Mouse (Mus musculus): ENCODE measurements around the gene Cfap61. TPM values are rescaled to one million over a fixed set of nuclear protein-coding genes. Genes with fewer than 3 reads are reported as not detected.
A peak's percentile ranks its signal among the peaks of the same experiment; 100 is the strongest.

Gene Cfap61
- polyA plus RNA-seq, 1 experiment from 2014 or later: 4.2 TPM

DNA sequence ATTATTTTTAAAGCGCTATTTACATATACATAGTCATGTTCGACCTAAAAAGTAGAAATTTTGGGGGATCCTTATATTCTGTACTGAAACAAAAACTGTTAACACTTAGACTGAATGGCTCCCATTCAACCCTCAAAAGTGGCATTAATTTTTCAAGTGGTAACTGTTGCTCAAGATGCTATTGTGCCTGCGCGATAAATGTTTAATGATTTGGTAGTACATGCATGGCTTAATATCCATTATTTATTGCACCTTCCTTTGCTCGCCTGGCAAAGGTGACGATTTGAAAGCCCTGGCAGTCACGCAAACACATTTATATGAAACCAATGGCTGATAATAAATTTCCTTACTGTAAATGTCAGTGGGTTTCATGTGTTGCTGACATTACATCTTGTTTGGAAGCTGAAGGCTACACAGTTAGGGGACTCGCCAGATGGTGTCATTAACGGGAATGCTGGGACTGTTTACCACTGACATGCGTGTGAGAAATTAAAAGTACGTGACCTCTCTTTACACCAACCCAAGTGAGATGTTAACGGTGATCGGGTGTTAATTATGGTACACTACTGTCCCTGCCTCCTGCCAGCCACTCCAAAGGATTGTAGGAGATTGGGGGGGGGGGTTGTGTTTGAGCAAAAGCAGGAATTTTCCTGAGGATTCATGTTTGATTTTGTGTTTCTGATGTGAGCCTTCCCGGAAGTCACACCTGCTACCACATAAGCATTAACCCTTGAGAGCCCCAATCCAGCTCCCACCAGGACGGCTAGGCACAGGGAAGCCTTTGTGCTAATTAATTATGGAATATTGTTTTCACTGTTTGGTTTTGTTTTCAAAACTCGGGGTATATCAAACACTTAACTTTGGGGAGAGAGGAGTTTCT lies 127.1 kb downstream of the Cfap61 start:
- DNase-seq (ENCODE audit: low spot score): no peak

DNA sequence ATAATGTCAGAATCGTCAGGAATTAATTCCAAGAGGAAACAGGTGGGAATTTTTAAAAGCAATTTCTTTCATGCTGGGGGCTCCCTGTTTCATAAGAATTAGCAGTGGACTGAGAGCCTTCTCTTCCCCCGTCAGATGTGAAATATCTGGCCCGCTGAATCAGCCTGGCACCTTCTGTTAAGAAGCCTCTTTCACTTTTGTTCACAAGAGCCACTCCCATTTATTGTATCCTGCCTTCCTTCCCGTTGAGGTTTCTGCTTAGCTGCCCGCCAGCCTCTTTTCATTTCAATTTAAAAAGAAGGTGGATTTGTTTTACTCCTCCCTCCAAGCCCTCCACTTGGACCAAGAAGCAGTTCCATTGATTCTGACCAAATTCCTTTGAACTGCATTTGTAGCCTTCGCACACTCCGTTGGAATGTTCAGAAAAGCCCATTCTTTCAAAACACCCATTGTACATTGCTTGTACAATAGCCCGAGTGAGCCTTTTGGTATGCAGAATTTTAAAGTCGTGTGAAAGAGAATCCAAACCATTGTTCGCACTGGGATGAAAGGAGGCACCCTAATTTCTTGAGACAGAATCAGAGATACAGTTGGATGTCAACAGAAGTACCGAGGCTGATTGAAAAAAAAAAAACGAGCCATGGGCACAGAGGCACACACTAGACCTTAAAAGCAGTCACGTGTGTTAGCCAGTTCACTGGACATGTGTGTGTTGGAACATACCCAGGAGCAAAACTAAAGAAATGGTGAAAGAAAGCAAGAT lies 127.9 kb downstream of the Cfap61 start:
- DNase-seq (ENCODE audit: low spot score): no peak
- no peak overlapping the region for H3K9ac ChIP-seq

More for the DNA sequence above, 127.1 kb downstream of the Cfap61 start:
- H3K27me3 ChIP-seq (ENCODE audit: control insufficient read depth, insufficient read depth, low read length): no peaks in the 10 kb centered on the region
- H3K27ac ChIP-seq: 0 out of 2 replicates have a peak overlapping the region, but pooled peaks have one; percentile 10
- ATAC-seq (ENCODE audit: low FRiP score): peak; percentile 38; the same call in 1 of the 2 replicates
- H3K4me3 ChIP-seq (replicated peaks; ENCODE audit: low read length): no peak overlapping the region
- peaks cover 19% of the 10 kb centered on the region for H3K4me1 ChIP-seq (replicated peaks; ENCODE audit: control insufficient read depth, insufficient read depth, low read length)
- H3K9ac ChIP-seq: no peak overlapping the region
- peak overlapping the region; percentile 34 for H3K4me2 ChIP-seq (replicated peaks)
- H3K36me3 ChIP-seq (replicated peaks; ENCODE audit: control insufficient read depth, insufficient read depth): no peaks in the 10 kb centered on the region
- no peaks in the 10 kb centered on the region for H3K9me3 ChIP-seq (ENCODE audit: control insufficient read depth, low read length)
- 32% methylated on average over 16 of the region's 16 CpGs for WGBS

DNA sequence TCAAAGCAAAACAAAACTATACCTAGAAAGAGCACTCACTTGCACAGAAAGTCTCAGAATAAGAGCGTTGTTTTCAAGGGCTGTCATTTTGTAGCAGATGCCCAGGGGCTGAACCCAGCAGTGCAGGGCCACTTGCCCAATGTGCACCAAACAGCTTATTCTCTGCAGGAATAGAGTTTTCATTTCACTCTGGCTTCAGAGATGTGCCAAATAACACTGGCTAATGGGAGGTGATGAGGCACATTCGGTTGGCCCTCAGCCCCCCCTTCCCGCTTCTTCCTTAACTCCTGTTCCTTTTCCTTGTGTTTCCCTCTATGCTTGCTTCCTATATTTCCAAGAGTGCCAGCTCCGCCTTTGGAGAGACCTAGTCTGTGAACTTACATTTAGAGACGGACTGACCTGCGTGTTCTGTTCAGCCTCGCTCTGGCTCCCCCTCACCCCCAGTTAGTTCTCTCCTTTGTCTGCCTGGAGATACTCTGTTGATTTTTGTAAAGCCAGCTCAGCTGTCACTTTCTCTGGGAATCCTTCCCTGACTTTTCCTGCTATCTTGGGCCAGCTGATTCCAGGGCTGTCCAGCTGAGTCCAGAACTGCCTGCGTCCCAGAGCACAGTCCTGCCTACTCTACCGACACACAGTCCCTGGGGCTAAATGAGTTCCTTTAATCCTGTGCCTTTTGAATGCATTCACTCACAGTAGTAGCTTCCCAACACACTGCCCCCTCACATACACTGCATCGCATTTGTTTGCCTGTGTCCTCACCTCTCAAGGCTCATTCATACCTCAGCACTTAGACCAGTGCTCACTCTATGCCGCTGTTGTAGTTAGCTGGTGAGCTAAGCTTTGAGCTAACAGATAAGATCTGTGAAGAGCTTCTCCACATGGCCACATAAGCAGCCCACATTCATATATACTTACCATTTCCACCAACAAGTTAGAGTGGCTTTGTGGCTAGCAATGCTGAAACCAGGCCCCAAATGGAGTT lies 128.8 kb downstream of the Cfap61 start:
- DNase-seq (ENCODE audit: low spot score) (no peak), ATAC-seq (ENCODE audit: low FRiP score) (peak; percentile 29; the same call in 1 of the 2 replicates)
- H3K4me3 ChIP-seq (replicated peaks; ENCODE audit: low read length): no peak overlapping the region
- H3K27ac ChIP-seq: 0 out of 2 replicates have a peak overlapping the region, but pooled peaks have one; percentile 17
- peak overlapping the region; percentile 34 for H3K4me2 ChIP-seq (replicated peaks)
- H3K36me3 ChIP-seq (replicated peaks; ENCODE audit: control insufficient read depth, insufficient read depth): no peaks in the 10 kb centered on the region
- H3K9ac ChIP-seq: no peak overlapping the region
- H3K4me1 ChIP-seq (replicated peaks; ENCODE audit: control insufficient read depth, insufficient read depth, low read length): peaks cover 19% of the 10 kb centered on the region
- no peaks in the 10 kb centered on the region for H3K27me3 ChIP-seq (ENCODE audit: control insufficient read depth, insufficient read depth, low read length)
- WGBS: 19% methylated on average over 11 of the region's 11 CpGs
- no peaks in the 10 kb centered on the region for H3K9me3 ChIP-seq (ENCODE audit: control insufficient read depth, low read length)

More for the DNA sequence above, 127.9 kb downstream of the Cfap61 start:
- 0 out of 2 replicates have a peak, but pooled peaks have one; percentile 25 for ATAC-seq (ENCODE audit: low FRiP score)
- peak overlapping the region; percentile 34 for H3K4me2 ChIP-seq (replicated peaks)
- H3K27ac ChIP-seq: 0 out of 2 replicates have a peak overlapping the region, but pooled peaks have one; percentile 10
- H3K36me3 ChIP-seq (replicated peaks; ENCODE audit: control insufficient read depth, insufficient read depth): no peaks in the 10 kb centered on the region
- WGBS: 9% methylated on average over 13 of the region's 13 CpGs
- H3K4me3 ChIP-seq (replicated peaks; ENCODE audit: low read length): no peak overlapping the region
- H3K27me3 ChIP-seq (ENCODE audit: control insufficient read depth, insufficient read depth, low read length): no peaks in the 10 kb centered on the region
- no peaks in the 10 kb centered on the region for H3K9me3 ChIP-seq (ENCODE audit: control insufficient read depth, low read length)
- peaks cover 19% of the 10 kb centered on the region for H3K4me1 ChIP-seq (replicated peaks; ENCODE audit: control insufficient read depth, insufficient read depth, low read length)

DNA sequence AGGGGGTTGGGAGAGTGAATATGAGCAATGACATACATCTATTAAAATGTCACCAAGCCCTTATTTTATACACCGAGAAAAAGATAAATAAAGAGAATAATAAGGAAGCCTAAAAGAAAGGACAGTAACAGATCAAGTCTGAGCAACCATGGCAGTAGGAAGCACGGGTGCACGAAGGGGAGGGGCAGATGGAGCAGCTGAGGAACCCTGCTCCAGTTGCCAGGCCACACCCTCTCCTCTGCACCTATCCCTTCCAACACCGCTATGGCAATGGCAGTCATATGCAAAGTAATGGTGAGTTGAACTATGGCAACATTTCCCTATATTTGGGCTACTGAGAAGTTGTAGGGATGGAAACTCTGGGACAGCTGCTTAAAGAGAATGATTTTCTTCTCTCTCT lies 132.8 kb downstream of the Cfap61 start:
- Histone ChIP-seq H3K4me3 (replicated peaks; ENCODE audit: low read length) (no peak overlapping the region), H3K9ac (no peak overlapping the region), H3K9me3 (ENCODE audit: control insufficient read depth, low read length) (no peaks in the 10 kb centered on the region), H3K27me3 (ENCODE audit: control insufficient read depth, insufficient read depth, low read length) (no peaks in the 10 kb centered on the region), H3K4me2 (replicated peaks) (no peak overlapping the region), H3K4me1 (replicated peaks; ENCODE audit: control insufficient read depth, insufficient read depth, low read length) (peaks cover 15% of the 10 kb centered on the region), H3K27ac (no peak overlapping the region), H3K36me3 (replicated peaks; ENCODE audit: control insufficient read depth, insufficient read depth) (no peaks in the 10 kb centered on the region)
- ATAC-seq (ENCODE audit: low FRiP score) (no peak), DNase-seq (ENCODE audit: low spot score) (no peak)
- 49% methylated on average over 4 of the region's 4 CpGs for WGBS

DNA sequence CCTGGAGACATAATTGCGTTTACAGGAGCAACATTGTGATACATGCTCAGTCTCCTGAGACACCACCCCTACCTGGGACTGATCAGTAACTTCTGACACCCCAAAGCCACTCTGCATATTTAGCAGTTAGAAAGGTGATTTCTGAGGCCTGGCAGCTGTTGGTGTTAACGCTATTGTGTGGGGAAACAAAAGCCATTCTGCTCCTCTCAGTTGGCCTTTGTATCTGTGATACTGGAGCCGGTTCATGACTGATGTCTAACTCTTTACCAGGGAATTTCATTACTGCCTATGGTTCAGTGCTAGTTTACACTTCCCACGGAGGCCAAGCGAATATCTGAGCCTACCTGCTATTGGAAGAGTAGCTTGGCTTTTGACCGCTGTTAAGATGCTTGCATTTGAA lies 138.7 kb downstream of the Cfap61 start:
- Histone ChIP-seq H3K27ac (no peak overlapping the region), H3K9ac (no peak overlapping the region), H3K9me3 (ENCODE audit: control insufficient read depth, low read length) (no peaks in the 10 kb centered on the region), H3K4me1 (replicated peaks; ENCODE audit: control insufficient read depth, insufficient read depth, low read length) (no peaks in the 10 kb centered on the region), H3K4me2 (replicated peaks) (no peak overlapping the region), H3K27me3 (ENCODE audit: control insufficient read depth, insufficient read depth, low read length) (no peaks in the 10 kb centered on the region), H3K4me3 (replicated peaks; ENCODE audit: low read length) (no peak overlapping the region), H3K36me3 (replicated peaks; ENCODE audit: control insufficient read depth, insufficient read depth) (no peaks in the 10 kb centered on the region)
- ATAC-seq (ENCODE audit: low FRiP score) (no peak), DNase-seq (ENCODE audit: low spot score) (no peak)
- 13% methylated on average over 6 of the region's 6 CpGs for WGBS

DNA sequence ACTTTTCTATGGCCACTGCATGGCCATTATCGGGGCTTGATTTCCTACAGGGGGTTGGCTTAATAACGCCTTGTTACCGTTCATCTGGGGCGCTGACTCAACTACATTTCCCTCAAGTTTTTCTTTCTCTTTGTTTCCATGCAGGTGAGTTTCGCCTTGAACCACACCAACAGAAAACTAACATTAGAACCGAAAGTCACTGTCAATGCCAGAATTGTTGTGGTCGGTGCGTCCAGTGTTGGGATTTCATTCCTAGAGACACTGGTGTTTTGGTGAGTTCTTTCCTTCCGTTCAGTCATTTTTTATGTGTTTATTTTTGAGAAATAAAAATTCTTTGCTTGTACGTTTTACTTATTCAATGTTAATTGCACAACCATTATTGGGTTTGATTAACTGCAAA lies 142.5 kb downstream of the Cfap61 start:
- Histone ChIP-seq H3K27me3 (ENCODE audit: control insufficient read depth, insufficient read depth, low read length) (no peaks in the 10 kb centered on the region), H3K4me1 (replicated peaks; ENCODE audit: control insufficient read depth, insufficient read depth, low read length) (no peaks in the 10 kb centered on the region)

DNA sequence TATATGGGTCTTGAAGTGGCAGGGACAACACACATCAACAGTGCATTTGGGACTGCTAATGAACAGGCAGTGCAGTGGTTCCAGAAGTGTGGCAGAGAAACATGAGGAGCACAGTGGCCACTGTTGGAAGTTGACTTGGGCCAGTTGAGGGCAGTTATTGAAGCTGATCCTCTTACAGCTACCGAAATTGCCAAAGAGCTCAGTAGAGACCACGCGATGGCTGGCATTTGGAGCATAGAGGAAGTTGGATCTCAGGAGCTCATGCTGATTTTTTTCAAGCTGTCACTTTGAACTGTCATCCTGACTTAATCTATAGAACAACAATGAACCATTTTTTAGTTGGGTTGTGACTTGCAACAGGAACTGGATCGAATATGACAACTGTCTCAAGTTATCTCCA lies 145.7 kb downstream of the Cfap61 start:
- Histone ChIP-seq H3K4me3 (replicated peaks; ENCODE audit: low read length) (no peak overlapping the region), H3K4me2 (replicated peaks) (no peak overlapping the region), H3K27ac (no peak overlapping the region), H3K9ac (no peak overlapping the region), H3K27me3 (ENCODE audit: control insufficient read depth, insufficient read depth, low read length) (no peaks in the 10 kb centered on the region), H3K4me1 (replicated peaks; ENCODE audit: control insufficient read depth, insufficient read depth, low read length) (no peaks in the 10 kb centered on the region), H3K36me3 (replicated peaks; ENCODE audit: control insufficient read depth, insufficient read depth) (no peaks in the 10 kb centered on the region), H3K9me3 (ENCODE audit: control insufficient read depth, low read length) (no peaks in the 10 kb centered on the region)
- ATAC-seq (ENCODE audit: low FRiP score) (no peak), DNase-seq (ENCODE audit: low spot score) (no peak)
- 96% methylated on average over 4 of the region's 4 CpGs for WGBS

More for the DNA sequence above, 142.5 kb downstream of the Cfap61 start:
- H3K9ac ChIP-seq: no peak overlapping the region
- WGBS: 95% methylated on average over 10 of the region's 10 CpGs
- DNase-seq (ENCODE audit: low spot score): no peak
- H3K36me3 ChIP-seq (replicated peaks; ENCODE audit: control insufficient read depth, insufficient read depth): no peaks in the 10 kb centered on the region
- H3K4me3 ChIP-seq (replicated peaks; ENCODE audit: low read length): no peak overlapping the region
- H3K4me2 ChIP-seq (replicated peaks): no peak overlapping the region
- no peaks in the 10 kb centered on the region for H3K9me3 ChIP-seq (ENCODE audit: control insufficient read depth, low read length)
- no peak for ATAC-seq (ENCODE audit: low FRiP score)
- H3K27ac ChIP-seq: no peak overlapping the region

DNA sequence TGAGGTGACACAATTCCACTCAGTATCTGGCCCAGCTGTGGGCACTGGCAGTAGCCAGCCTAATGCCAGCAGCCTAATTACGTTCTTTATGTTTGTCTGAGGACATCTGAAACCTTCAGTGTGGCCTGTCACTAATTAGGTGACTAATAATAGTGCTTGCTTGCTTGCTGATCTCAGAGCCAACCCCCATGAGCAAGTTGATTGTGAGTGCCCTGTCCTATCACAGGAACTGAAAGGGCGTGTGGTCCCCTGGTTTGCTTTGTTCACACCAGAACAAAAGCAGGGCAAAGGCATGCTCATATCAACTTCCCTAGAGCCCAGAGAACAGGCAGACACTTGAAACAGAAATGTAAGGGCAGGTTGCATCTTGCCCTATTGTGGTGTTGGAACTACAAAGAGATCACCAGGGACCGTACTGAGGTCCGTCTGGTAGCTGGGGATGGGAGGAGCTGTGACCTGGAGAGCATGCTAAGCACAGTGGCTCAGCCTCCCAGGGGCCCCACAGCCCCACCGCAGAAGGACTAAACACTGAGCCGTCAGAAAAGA lies 148.8 kb downstream of the Cfap61 start:
- WGBS: 28% methylated on average over 6 of the region's 6 CpGs
- Histone ChIP-seq H3K4me1 (replicated peaks; ENCODE audit: control insufficient read depth, insufficient read depth, low read length) (no peaks in the 10 kb centered on the region), H3K27ac (no peak overlapping the region), H3K27me3 (ENCODE audit: control insufficient read depth, insufficient read depth, low read length) (no peaks in the 10 kb centered on the region), H3K4me2 (replicated peaks) (no peak overlapping the region), H3K36me3 (replicated peaks; ENCODE audit: control insufficient read depth, insufficient read depth) (no peaks in the 10 kb centered on the region), H3K9ac (no peak overlapping the region), H3K4me3 (replicated peaks; ENCODE audit: low read length) (no peak overlapping the region), H3K9me3 (ENCODE audit: control insufficient read depth, low read length) (no peaks in the 10 kb centered on the region)
- no peak for ATAC-seq (ENCODE audit: low FRiP score)
- DNase-seq (ENCODE audit: low spot score): no peak

Measured in hindbrain, embryonic 14.5 days (tissue).